Mouse (Mus musculus) embryonic facial prominence, embryonic 13.5 days (tissue): Measurements from ENCODE around the gene Gm38394. TPM values are rescaled to one million over a fixed set of nuclear protein-coding genes. Genes with fewer than 3 reads are reported as not detected.
"Not testable (repeated sequence)": the region's sequence is repeated elsewhere in the genome, so short reads cannot be mapped to it uniquely, and the experiment has no call there.

ENCODE experiments used
- ATAC-seq: fragments of 200-750 bp; cut with Nextera tagmentation; 2 replicates; pipeline ENCODE4 v1.8.0; 2017; ENCODE audit warnings: low read depth; ENCODE audit not compliant: insufficient number of reproducible peaks, insufficient read depth, low FRiP score, low TSS enrichment
- H3K27ac ChIP-seq: fragments of 300-500 bp; sonication (generic); 2 replicates; pipeline ENCODE4 v1.5.1; 2015; ENCODE audit warnings: moderate library complexity, mild to moderate bottlenecking, inconsistent platforms
- H3K27me3 ChIP-seq: fragments of 300-500 bp; sonication (generic); 2 replicates; pipeline ENCODE4 v1.6.1; 2015; ENCODE audit warnings: mild to moderate bottlenecking, inconsistent platforms
- H3K36me3 ChIP-seq: fragments of 300-500 bp; sonication (generic); 2 replicates; pipeline ENCODE4 v1.6.1; 2015; ENCODE audit warnings: mild to moderate bottlenecking, inconsistent platforms
- H3K4me1 ChIP-seq: fragments of 300-500 bp; sonication (generic); 2 replicates; pipeline ENCODE4 v1.6.1; 2015; ENCODE audit warnings: inconsistent platforms
- H3K4me2 ChIP-seq: fragments of 300-500 bp; sonication (generic); 2 replicates; pipeline ENCODE4 v1.6.1; 2015; ENCODE audit warnings: moderate library complexity, mild to moderate bottlenecking, inconsistent platforms
- H3K4me3 ChIP-seq: fragments of 300-500 bp; sonication (generic); 2 replicates; pipeline ENCODE4 v1.5.1; 2015; ENCODE audit warnings: mild to moderate bottlenecking, inconsistent platforms
- H3K9ac ChIP-seq: fragments of 300-500 bp; sonication (generic); 2 replicates; pipeline ENCODE4 v1.6.1; 2015; ENCODE audit warnings: mild to moderate bottlenecking, inconsistent platforms
- H3K9me3 ChIP-seq: fragments of 300-500 bp; sonication (generic); 2 replicates; pipeline ENCODE4 v1.6.1; 2016; ENCODE audit warnings: inconsistent platforms
- WGBS: fragments of 180-500 bp; shearing (Covaris S2); methylation state at CpG from one replicate; pipeline ENCODE4 v1.1.7; 2015; ENCODE audit warnings: mixed read lengths; 5-methylcytosine and 5-hydroxymethylcytosine counted together
- polyA plus RNA-seq: library from polyadenylated mRNA; unstranded; fragments of >200 nt; fragmentation: Nextera tagmentation; extraction: Ambion mirVana; gene quantifications from 2 replicates; pipeline ENCODE4 v1.2.1, GENCODE M21; 2015

Gene Gm38394
- polyA plus RNA-seq, result 7.9 and 9.3 TPM in 2 replicates

DNA sequence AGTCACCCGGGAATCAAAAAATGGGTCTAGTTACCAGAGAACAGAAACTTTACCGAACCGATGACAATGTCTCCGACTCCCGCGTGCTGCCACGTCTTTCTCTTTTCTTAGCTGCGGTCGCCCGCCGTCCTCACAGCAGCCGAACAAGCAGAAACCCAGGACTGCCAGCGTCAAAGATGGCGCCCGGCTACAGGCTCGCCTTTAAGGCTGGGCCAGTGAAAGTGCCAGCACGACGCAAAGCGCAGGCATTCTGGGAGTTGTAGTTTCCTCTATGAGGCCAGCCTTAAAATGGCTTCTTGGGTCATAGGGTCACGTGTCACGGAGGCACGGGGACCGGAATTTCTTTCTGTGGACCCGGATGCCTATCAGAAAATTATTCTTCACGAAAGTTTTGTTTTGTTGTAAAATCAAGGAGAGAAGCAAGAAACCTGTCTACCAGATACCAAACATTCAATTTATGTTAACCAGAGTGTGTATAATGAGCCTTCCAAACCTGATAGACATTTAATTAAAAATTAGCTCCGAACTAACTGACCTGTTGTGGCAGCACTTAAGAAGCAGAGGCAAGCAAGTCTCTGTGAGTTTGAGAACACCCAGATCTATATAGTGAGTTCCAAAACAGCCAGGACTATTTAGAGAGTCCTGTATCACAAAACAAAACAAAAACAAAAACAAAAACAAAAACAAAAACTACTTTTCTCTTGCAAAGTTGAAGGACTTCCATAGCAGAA lies at the start of gene Gm38394:
Gene Gm38394, minus strand, starts transcription at position 116 of the 731 bp plus-strand sequence.
- Histone ChIP-seq H3K4me2 (peak within 1 kb of the TSS; percentile 87), H3K27ac (peak within 1 kb of the TSS; percentile 94), H3K9me3 (no peaks in the 10 kb centered on the region), H3K9ac (peak within 1 kb of the TSS; percentile 89), H3K27me3 (no peaks in the 10 kb centered on the region), H3K4me1 (peaks cover 38% of the 10 kb centered on the region), H3K36me3 (peaks cover 31% of the 10 kb centered on the region), H3K4me3 (peak within 1 kb of the TSS; percentile 79)
- WGBS, result 2% methylated on average over 26 of the region's 26 CpGs
- peak; percentile 97 for ATAC-seq

DNA sequence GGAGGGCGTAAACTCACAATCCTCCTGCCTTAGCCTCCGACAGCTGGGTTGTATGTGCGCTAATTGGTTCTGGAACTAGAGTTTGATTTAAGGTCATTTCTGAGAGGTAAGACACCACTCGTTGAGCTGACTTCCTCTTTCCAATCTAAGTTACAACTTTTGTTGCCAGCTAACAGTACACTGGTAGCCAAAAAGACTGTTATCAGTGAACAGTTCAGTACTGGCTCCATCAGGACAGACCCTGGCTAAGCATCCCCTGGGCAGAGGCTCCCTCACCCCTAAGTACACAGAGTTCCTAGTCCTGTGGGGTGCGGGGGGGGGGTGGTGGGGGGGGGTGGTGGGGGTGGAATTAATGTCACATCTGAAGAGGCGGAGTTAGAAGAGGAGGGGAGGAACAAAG lies 49.8 kb upstream of the Gm38394 start:
- Histone ChIP-seq H3K4me2 (no peak overlapping the region), H3K9me3 (no peaks in the 10 kb centered on the region), H3K27ac (peak overlapping the region; percentile 12; the same call in 1 of the 2 replicates), H3K36me3 (peaks cover 60% of the 10 kb centered on the region), H3K27me3 (no peaks in the 10 kb centered on the region), H3K4me1 (peaks cover 27% of the 10 kb centered on the region), H3K9ac (no peak overlapping the region), H3K4me3 (no peak overlapping the region)
- no peak for ATAC-seq
- WGBS, result 59% methylated on average over 6 of the region's 6 CpGs

GRCm38 (mm10) chr1:133709292-133709691 lies 48.2 kb upstream of the Gm38394 start:
- peaks cover 27% of the 10 kb centered on the region for H3K4me1 ChIP-seq
- H3K4me2 ChIP-seq, result no peak overlapping the region
- ATAC-seq, result no peak
- H3K9ac ChIP-seq, result no peak overlapping the region
- no peak overlapping the region for H3K27ac ChIP-seq
- H3K27me3 ChIP-seq, result no peaks in the 10 kb centered on the region
- WGBS, result 81% methylated on average over 3 of the region's 3 CpGs
- no peak overlapping the region for H3K4me3 ChIP-seq
- H3K36me3 ChIP-seq, result peaks cover 56% of the 10 kb centered on the region
- H3K9me3 ChIP-seq, result no peaks in the 10 kb centered on the region

GRCm38 (mm10) chr1:133701824-133702223 lies 40.7 kb upstream of the Gm38394 start:
- H3K27ac ChIP-seq, H3K27me3 ChIP-seq, H3K4me2 ChIP-seq, H3K4me1 ChIP-seq, ATAC-seq, H3K9ac ChIP-seq, H3K9me3 ChIP-seq, H3K4me3 ChIP-seq: not testable (repeated sequence)
- 37% methylated on average over 1 of the region's 2 CpGs for WGBS
- peaks cover 34% of the 10 kb centered on the region for H3K36me3 ChIP-seq

- H3K9ac ChIP-seq, result no peak overlapping the region
- ATAC-seq, result no peak
- H3K36me3 ChIP-seq, result 0 out of 2 replicates have a peak, but pooled peaks cover 4% of the 10 kb centered on the region
- no peaks in the 10 kb centered on the region for H3K9me3 ChIP-seq
- H3K4me3 ChIP-seq, result no peak overlapping the region
- no peaks in the 10 kb centered on the region for H3K27me3 ChIP-seq
- H3K27ac ChIP-seq, result no peak overlapping the region
- WGBS, result 93% methylated on average over 12 of the region's 12 CpGs
- H3K4me2 ChIP-seq, result no peak overlapping the region
- H3K4me1 ChIP-seq, result peaks cover 33% of the 10 kb centered on the region
Measured at GRCm38 (mm10) chr1:133697935-133698620, 37.0 kb upstream of the Gm38394 start.

GRCm38 (mm10) chr1:133695901-133696300 lies 34.8 kb upstream of the Gm38394 start:
- peak overlapping the region; percentile 86 for H3K27ac ChIP-seq
- H3K4me1 ChIP-seq, result peaks cover 33% of the 10 kb centered on the region
- H3K36me3 ChIP-seq, result no peaks in the 10 kb centered on the region
- ATAC-seq, result peak; percentile 50; the same call in 1 of the 2 replicates
- no peaks in the 10 kb centered on the region for H3K27me3 ChIP-seq
- H3K9ac ChIP-seq, result no peak overlapping the region
- H3K9me3 ChIP-seq, result no peaks in the 10 kb centered on the region
- H3K4me2 ChIP-seq, result no peak overlapping the region
- WGBS, result 29% methylated on average over 7 of the region's 7 CpGs
- no peak overlapping the region for H3K4me3 ChIP-seq

DNA sequence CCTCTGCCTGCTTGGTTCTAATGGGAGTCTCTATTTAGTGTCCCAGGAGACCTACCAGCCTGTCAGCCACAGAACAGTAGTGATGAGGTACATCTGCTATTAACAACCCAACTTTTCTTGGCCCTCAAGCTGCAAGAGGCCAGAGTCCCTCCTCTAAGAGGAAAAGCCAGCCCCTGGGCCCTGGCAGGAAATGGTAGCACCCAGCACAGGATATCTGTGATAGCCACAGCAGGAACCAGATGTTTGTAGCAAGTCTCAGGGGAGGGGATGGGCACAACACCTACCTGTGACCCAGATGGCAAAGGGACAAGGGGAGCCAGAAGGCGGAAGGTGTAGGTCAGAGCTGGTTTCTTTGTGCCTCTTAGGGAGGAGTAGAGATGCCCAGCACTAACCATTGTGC lies 33.8 kb upstream of the Gm38394 start:
- Histone ChIP-seq H3K36me3 (no peaks in the 10 kb centered on the region), H3K9ac (no peak overlapping the region), H3K27ac (peak overlapping the region; percentile 86), H3K4me1 (peaks cover 36% of the 10 kb centered on the region), H3K9me3 (no peaks in the 10 kb centered on the region), H3K4me3 (no peak overlapping the region), H3K4me2 (no peak overlapping the region), H3K27me3 (no peaks in the 10 kb centered on the region)
- WGBS, result 95% methylated on average over 1 of the region's 1 CpGs
- no peak for ATAC-seq

DNA sequence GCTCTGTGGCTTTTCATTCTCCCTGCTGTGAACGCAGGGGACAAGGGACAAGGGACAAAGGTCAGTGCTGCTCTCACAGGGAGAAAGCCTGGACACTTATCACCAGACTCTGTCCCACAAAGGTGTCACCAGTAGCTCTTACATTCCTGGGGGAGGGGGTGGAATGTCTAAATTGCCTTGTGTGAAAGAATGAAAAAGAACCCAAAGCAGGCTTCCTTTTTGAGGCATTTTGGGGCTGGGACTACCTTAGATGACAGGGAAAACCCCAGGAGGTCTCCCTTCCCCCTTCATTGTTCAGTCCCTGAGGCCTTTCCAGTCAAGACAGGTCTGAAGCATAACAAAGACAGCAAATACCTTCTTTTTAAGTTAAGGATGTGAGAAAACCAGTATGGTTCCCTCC lies 33.2 kb upstream of the Gm38394 start:
- Histone ChIP-seq H3K36me3 (no peaks in the 10 kb centered on the region), H3K4me3 (no peak overlapping the region), H3K9me3 (no peaks in the 10 kb centered on the region), H3K4me2 (no peak overlapping the region), H3K27ac (peak overlapping the region; percentile 86), H3K4me1 (peaks cover 40% of the 10 kb centered on the region), H3K27me3 (no peaks in the 10 kb centered on the region), H3K9ac (no peak overlapping the region)
- WGBS, result 3% methylated on average over 1 of the region's 1 CpGs
- peak; percentile 37; the same call in 1 of the 2 replicates for ATAC-seq

DNA sequence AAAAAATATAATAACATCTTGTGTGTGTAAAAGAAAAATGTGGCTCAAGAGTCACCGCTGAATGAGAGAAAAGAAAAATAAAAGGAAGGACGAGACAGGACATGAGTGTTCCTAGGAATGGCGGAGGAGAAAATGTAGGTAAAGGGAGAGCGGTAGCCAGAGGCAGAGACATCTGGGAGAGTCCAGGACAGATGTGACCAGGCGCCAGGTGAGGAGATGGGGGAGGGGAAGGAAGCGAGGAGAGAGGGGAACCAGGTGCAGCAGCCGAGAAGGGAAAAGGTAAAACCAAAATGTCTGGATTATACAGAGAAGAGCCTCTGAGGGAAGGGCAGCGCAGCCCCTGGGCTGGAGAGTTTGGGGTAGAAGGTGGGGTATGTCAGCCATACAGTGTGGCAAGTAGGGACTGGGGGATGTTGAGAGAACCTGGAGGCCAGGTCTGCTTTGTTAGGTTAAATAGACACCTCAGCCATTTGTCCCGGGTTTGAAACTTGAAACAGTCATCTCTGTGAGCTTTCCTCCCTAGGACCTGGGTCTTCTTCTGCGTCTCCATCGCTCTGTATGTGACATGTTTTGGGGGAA lies 32.5 kb upstream of the Gm38394 start:
- WGBS, result 54% methylated on average over 11 of the region's 11 CpGs
- Histone ChIP-seq H3K27me3 (no peaks in the 10 kb centered on the region), H3K4me1 (peaks cover 40% of the 10 kb centered on the region), H3K9me3 (no peaks in the 10 kb centered on the region), H3K27ac (peak overlapping the region; percentile 86), H3K4me3 (no peak overlapping the region), H3K4me2 (no peak overlapping the region), H3K36me3 (no peaks in the 10 kb centered on the region), H3K9ac (no peak overlapping the region)
- no peak for ATAC-seq

DNA sequence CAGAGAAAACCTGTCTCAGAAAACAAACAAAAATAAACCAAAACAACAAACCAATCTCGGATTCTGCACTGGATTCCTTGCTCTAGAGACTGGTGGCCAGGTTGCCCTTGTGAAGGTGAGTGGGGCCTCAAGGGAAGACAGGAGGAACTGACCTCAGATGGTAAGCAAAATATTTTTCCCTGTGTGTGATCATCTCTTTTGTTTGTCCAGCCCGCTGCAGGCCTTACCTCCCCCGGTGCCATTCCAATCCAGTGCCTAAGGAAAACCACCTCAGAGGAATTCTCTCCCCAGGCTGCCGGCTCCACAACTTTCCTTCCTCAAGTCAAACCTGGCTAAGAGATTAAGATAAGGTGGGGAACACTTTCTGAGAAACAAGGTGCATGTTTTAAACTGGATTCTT lies 31.1 kb upstream of the Gm38394 start:
- no peak overlapping the region for H3K27ac ChIP-seq
- H3K27me3 ChIP-seq, result no peaks in the 10 kb centered on the region
- H3K4me2 ChIP-seq, result no peak overlapping the region
- WGBS, result 39% methylated on average over 4 of the region's 4 CpGs
- no peaks in the 10 kb centered on the region for H3K9me3 ChIP-seq
- no peak overlapping the region for H3K9ac ChIP-seq
- H3K36me3 ChIP-seq, result no peaks in the 10 kb centered on the region
- peaks cover 40% of the 10 kb centered on the region for H3K4me1 ChIP-seq
- H3K4me3 ChIP-seq, result no peak overlapping the region
- no peak for ATAC-seq

- Histone ChIP-seq H3K27ac (no peak overlapping the region), H3K9me3 (no peaks in the 10 kb centered on the region), H3K4me1 (peaks cover 31% of the 10 kb centered on the region), H3K9ac (no peak overlapping the region), H3K36me3 (no peaks in the 10 kb centered on the region), H3K4me2 (no peak overlapping the region), H3K27me3 (no peaks in the 10 kb centered on the region), H3K4me3 (no peak overlapping the region)
- no peak for ATAC-seq
- WGBS, result 95% methylated on average over 6 of the region's 6 CpGs
Measured at GRCm38 (mm10) chr1:133691046-133691445, 29.9 kb upstream of the Gm38394 start.
